ENCODE assay signal across 24 mouse cellular contexts in the genomic region with DNA sequence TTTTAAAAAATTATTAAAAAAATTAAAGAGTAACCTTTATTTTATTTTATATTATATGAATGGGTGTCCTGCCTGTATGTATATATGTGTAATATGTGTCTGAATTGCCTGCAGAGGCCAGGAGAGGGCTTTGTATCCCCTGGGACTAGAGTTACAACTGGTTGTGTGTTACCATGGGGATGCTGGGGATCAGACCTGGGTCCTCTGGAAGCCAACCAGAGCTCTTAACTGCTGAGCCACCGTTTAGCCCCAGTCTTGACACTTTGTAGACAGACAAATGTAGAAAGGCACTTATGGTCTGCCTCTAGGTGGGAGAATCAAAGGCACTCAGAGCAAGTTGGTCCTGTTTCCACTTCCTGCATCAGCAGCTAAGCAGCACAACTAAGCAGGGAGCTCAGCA. TPM values are rescaled to one million over a fixed set of nuclear protein-coding genes. Genes with fewer than 3 reads are reported as not detected.
DNase-seq lines count a peak whose midpoint lies in the region; ATAC-seq and TF ChIP-seq lines count a peak whose summit lies in the region.
"Had no signal": no experiment of that assay in that cellular context is flagged by ENCODE, and none has a peak within 500 bp of the region (broad histone marks: within the 10 kb centered on the region; RNA-seq: fewer than 3 reads in every experiment).

No protein-coding gene starts in this region.

- H3K9me3 ChIP-seq in midbrain, embryonic 11.5 days (ENCODE audit: control insufficient read depth, low read length): no peaks in the 10 kb centered on the region
- no peaks in the 10 kb centered on the region for H3K9me3 ChIP-seq in midbrain, embryonic 13.5 days
- no peaks in the 10 kb centered on the region for H3K9me3 ChIP-seq in liver, postnatal 0 days (ENCODE audit: low read length)
- H3K9me3 ChIP-seq: embryonic facial prominence, embryonic 10.5 days; embryonic facial prominence, embryonic 12.5 days; forebrain, embryonic 13.5 days; forebrain, embryonic 15.5 days; G1E had no signal

- no peaks in the 10 kb centered on the region for H3K36me3 ChIP-seq in midbrain, embryonic 11.5 days (ENCODE audit: control insufficient read depth, insufficient read depth, low read length)
- H3K36me3 ChIP-seq in midbrain, embryonic 13.5 days: no peaks in the 10 kb centered on the region
- H3K36me3 ChIP-seq in liver, postnatal 0 days (replicated peaks; ENCODE audit: insufficient read depth, low read length): no peaks in the 10 kb centered on the region
- H3K36me3 ChIP-seq: embryonic facial prominence, embryonic 10.5 days; embryonic facial prominence, embryonic 12.5 days; forebrain, embryonic 15.5 days; G1E had no signal

- H3K4me2 ChIP-seq in midbrain, embryonic 11.5 days: no peak overlapping the region
- H3K4me2 ChIP-seq in midbrain, embryonic 13.5 days (replicated peaks): no peak overlapping the region
- no peak overlapping the region for H3K4me2 ChIP-seq in liver, postnatal 0 days (ENCODE audit: low read depth, low read length)
- H3K4me2 ChIP-seq: embryonic facial prominence, embryonic 12.5 days; forebrain, embryonic 13.5 days; forebrain, embryonic 15.5 days had no signal

- no peaks in the 10 kb centered on the region for H3K4me1 ChIP-seq in midbrain, embryonic 11.5 days (ENCODE audit: control insufficient read depth, insufficient read depth, low read length)
- no peaks in the 10 kb centered on the region for H3K4me1 ChIP-seq in midbrain, embryonic 13.5 days (replicated peaks)
- H3K4me1 ChIP-seq in liver, postnatal 0 days (ENCODE audit: insufficient read depth): peaks cover 7% of the 10 kb centered on the region; the same call in 1 of the 2 replicates
- H3K4me1 ChIP-seq: embryonic facial prominence, embryonic 12.5 days; forebrain, embryonic 13.5 days; forebrain, embryonic 15.5 days had no signal

- TF ChIP-seq EP300 in liver, postnatal 0 days (IDR thresholded peaks at IDR 0.05; ENCODE audit: low read depth): no peak

- WGBS in midbrain, embryonic 11.5 days: 70% methylated on average over 1 of the region's 1 CpGs
- 68% methylated on average over 1 of the region's 1 CpGs for WGBS in midbrain, embryonic 13.5 days
- 70% methylated on average over 1 of the region's 1 CpGs for WGBS in liver, postnatal 0 days (ENCODE audit: insufficient replicate concordance)

- no peak for TF ChIP-seq CTCF in liver, postnatal 0 days (IDR thresholded peaks at IDR 0.05; ENCODE audit: low read depth)

- no peak overlapping the region for H3K27ac ChIP-seq in midbrain, embryonic 11.5 days (ENCODE audit: low read depth, low read length)
- H3K27ac ChIP-seq in midbrain, embryonic 13.5 days: no peak overlapping the region
- H3K27ac ChIP-seq in liver, postnatal 0 days (ENCODE audit: low read depth): no peak overlapping the region
- H3K27ac ChIP-seq: embryonic facial prominence, embryonic 10.5 days; embryonic facial prominence, embryonic 12.5 days; forebrain, embryonic 13.5 days; forebrain, embryonic 15.5 days had no signal

- H3K4me3 ChIP-seq in midbrain, embryonic 11.5 days (ENCODE audit: low read depth, low read length): no peak overlapping the region
- no peak overlapping the region for H3K4me3 ChIP-seq in midbrain, embryonic 13.5 days (replicated peaks)
- H3K4me3 ChIP-seq in liver, postnatal 0 days (ENCODE audit: low read depth, low read length): no peak overlapping the region
- H3K4me3 ChIP-seq: embryonic facial prominence, embryonic 10.5 days; embryonic facial prominence, embryonic 12.5 days; forebrain, embryonic 13.5 days; forebrain, embryonic 15.5 days had no signal

- no peaks in the 10 kb centered on the region; the same call in 1 of the 2 replicates for H3K27me3 ChIP-seq in midbrain, embryonic 11.5 days (ENCODE audit: control insufficient read depth, insufficient read depth, low read length)
- no peaks in the 10 kb centered on the region for H3K27me3 ChIP-seq in midbrain, embryonic 13.5 days
- H3K27me3 ChIP-seq in liver, postnatal 0 days (ENCODE audit: insufficient read depth, low read length): no peaks in the 10 kb centered on the region
- H3K27me3 ChIP-seq: CH12.LX; embryonic facial prominence, embryonic 12.5 days; forebrain, embryonic 13.5 days; forebrain, embryonic 15.5 days; Patski had no signal

- peak; percentile 41 for DNase-seq in heart, adult 11 months
- DNase-seq in heart, adult 8-10 months (ENCODE audit: low spot score): no peak
- DNase-seq in midbrain, embryonic 11.5 days (ENCODE audit: low spot score, missing footprints): peak; percentile 74
- DNase-seq in R1 (ENCODE audit: low read depth, low spot score): peak; percentile 32
- no peak for DNase-seq in liver, postnatal 0 days
- DNase-seq: adrenal gland, adult 8-10 months; adrenal gland, postnatal 14 days; adrenal gland, postnatal 36 days; B cell, adult 2 months; cerebellum, adult 11-12 months; cerebellum, adult 2 months; cerebellum, adult 9-10 months; cerebellum, postnatal 10 days; cerebellum, postnatal 25 days; forebrain, postnatal 0 days had no signal

- no peak for ATAC-seq in midbrain, embryonic 11.5 days (ENCODE audit: low FRiP score)
- no peak for ATAC-seq in midbrain, embryonic 13.5 days
- no peak for ATAC-seq in liver, postnatal 0 days
- ATAC-seq: CD4-positive, CD25-positive, alpha-beta regulatory T cell, adult 4 months; forebrain, embryonic 13.5 days; forebrain, embryonic 15.5 days; forebrain, postnatal 0 days; Patski had no signal

- no peak overlapping the region for H3K9ac ChIP-seq in midbrain, embryonic 11.5 days (ENCODE audit: low read length)
- no peak overlapping the region for H3K9ac ChIP-seq in midbrain, embryonic 13.5 days (replicated peaks)
- H3K9ac ChIP-seq in liver, postnatal 0 days (replicated peaks): no peak overlapping the region
- H3K9ac ChIP-seq: embryonic facial prominence, embryonic 12.5 days; forebrain, embryonic 13.5 days; forebrain, embryonic 15.5 days; forebrain, postnatal 0 days had no signal

RNA-seq across cellular contexts. Expression of a gene that starts 47.7 kb away (rescaled TPM):
- under 1 TPM; 0.19 to 0.78 (median 0.33) TPM for total RNA-seq in heart, adult 8-10 months (2022)
- polyA plus RNA-seq in midbrain, embryonic 11.5 days (2014; fragmentation: Nextera tagmentation; extraction: Ambion mirVana): 92.0 and 96.9 TPM in 2 replicates
- polyA plus RNA-seq in midbrain, embryonic 13.5 days (2015; fragmentation: Nextera tagmentation; extraction: Ambion mirVana): 18.3 and 19.3 TPM in 2 replicates
- 12.3 and 13.2 TPM in 2 replicates for polyA plus RNA-seq in liver, postnatal 0 days (2015; fragmentation: Nextera tagmentation; extraction: Ambion mirVana)

RNA-seq across cellular contexts. Expression of a gene that starts 50.8 kb away (rescaled TPM):
- total RNA-seq in heart, adult 8-10 months (2022): 10 to 100 TPM in 2 of 4 experiments, 1 to 10 TPM in 2; 7.6 to 13.2 (median 10.0) TPM
- 53.3 and 62.5 TPM in 2 replicates for polyA plus RNA-seq in midbrain, embryonic 11.5 days (2014; fragmentation: Nextera tagmentation; extraction: Ambion mirVana)
- polyA plus RNA-seq in midbrain, embryonic 13.5 days (2015; fragmentation: Nextera tagmentation; extraction: Ambion mirVana): 52.4 and 53.1 TPM in 2 replicates
- polyA plus RNA-seq in liver, postnatal 0 days (2015; fragmentation: Nextera tagmentation; extraction: Ambion mirVana): 20.2 and 24.9 TPM in 2 replicates

Comparison
In these comparisons a context has a peak if more than half of its experiments do, and no peak if none do; other contexts are left out.
1. DNase-seq: peak in heart, adult 11 months (single experiment), midbrain, embryonic 11.5 days (single experiment) and R1 (single experiment); none in heart, adult 8-10 months (single experiment) and liver, postnatal 0 days (single experiment).